Mouse (Mus musculus): Measurements from ENCODE around the gene Nt5dc1.
"Not testable (repeated sequence)": the region's sequence is repeated elsewhere in the genome, so short reads cannot be mapped to it uniquely, and the experiment has no call there.

The Nt5dc1 gene

GRCm38 (mm10) chr10:34418204-34418756, at the start of gene Nt5dc1:
Nt5dc1 (minus strand) TSS chr10:34418552.
- Histone ChIP-seq H3K4me3 (replicated peaks; ENCODE audit: low read length) (peak within 1 kb of the TSS; percentile 91), H3K27me3 (ENCODE audit: insufficient read depth, low read length) (no peaks in the 10 kb centered on the region), H3K36me3 (ENCODE audit: insufficient read depth, low read length) (no peaks in the 10 kb centered on the region), H3K9me3 (ENCODE audit: low read length) (no peaks in the 10 kb centered on the region), H3K4me1 (replicated peaks; ENCODE audit: low read depth, low read length) (peaks cover 38% of the 10 kb centered on the region)
- TF ChIP-seq CTCF (conservative IDR thresholded peaks at IDR 0.05; ENCODE audit: low read length) (no peak), POU5F1 (IDR thresholded peaks at IDR 0.05; ENCODE audit: borderline replicate concordance, low read length) (no peak), NANOG (IDR thresholded peaks at IDR 0.05; ENCODE audit: borderline replicate concordance, low read length) (no peak)

GRCm38 (mm10) chr10:34464321-34464720, 46.0 kb upstream of the Nt5dc1 start:
- Histone ChIP-seq H3K4me1 (replicated peaks; ENCODE audit: low read depth, low read length) (no peaks in the 10 kb centered on the region), H3K27me3 (ENCODE audit: insufficient read depth, low read length) (no peaks in the 10 kb centered on the region), H3K36me3 (ENCODE audit: insufficient read depth, low read length) (no peaks in the 10 kb centered on the region), H3K9me3 (ENCODE audit: low read length) (no peaks in the 10 kb centered on the region), H3K4me3 (replicated peaks; ENCODE audit: low read length) (no peak overlapping the region)
- no peak for TF ChIP-seq NANOG (IDR thresholded peaks at IDR 0.05; ENCODE audit: borderline replicate concordance, low read length)
- TF ChIP-seq POU5F1 (IDR thresholded peaks at IDR 0.05; ENCODE audit: borderline replicate concordance, low read length) = no peak
- no peak for TF ChIP-seq CTCF (conservative IDR thresholded peaks at IDR 0.05; ENCODE audit: low read length)

GRCm38 (mm10) chr10:34461451-34461850, 43.1 kb upstream of the Nt5dc1 start:
- H3K27me3 ChIP-seq (ENCODE audit: insufficient read depth, low read length) = no peaks in the 10 kb centered on the region
- H3K4me1 ChIP-seq (replicated peaks; ENCODE audit: low read depth, low read length) = no peaks in the 10 kb centered on the region
- no peak for TF ChIP-seq NANOG (IDR thresholded peaks at IDR 0.05; ENCODE audit: borderline replicate concordance, low read length)
- TF ChIP-seq POU5F1 (IDR thresholded peaks at IDR 0.05; ENCODE audit: borderline replicate concordance, low read length) = no peak
- no peak for TF ChIP-seq CTCF (conservative IDR thresholded peaks at IDR 0.05; ENCODE audit: low read length)
- H3K36me3 ChIP-seq (ENCODE audit: insufficient read depth, low read length) = no peaks in the 10 kb centered on the region
- H3K9me3 ChIP-seq (ENCODE audit: low read length) = no peaks in the 10 kb centered on the region
- H3K4me3 ChIP-seq (replicated peaks; ENCODE audit: low read length) = no peak overlapping the region

- Histone ChIP-seq H3K9me3 (ENCODE audit: low read length) (peaks cover 8% of the 10 kb centered on the region; the same call in 1 of the 2 replicates), H3K4me1 (replicated peaks; ENCODE audit: low read depth, low read length) (peaks cover 11% of the 10 kb centered on the region), H3K27me3 (ENCODE audit: insufficient read depth, low read length) (no peaks in the 10 kb centered on the region), H3K36me3 (ENCODE audit: insufficient read depth, low read length) (no peaks in the 10 kb centered on the region), H3K4me3 (replicated peaks; ENCODE audit: low read length) (no peak overlapping the region)
- TF ChIP-seq CTCF (conservative IDR thresholded peaks at IDR 0.05; ENCODE audit: low read length) = no peak
- no peak for TF ChIP-seq NANOG (IDR thresholded peaks at IDR 0.05; ENCODE audit: borderline replicate concordance, low read length)
- TF ChIP-seq POU5F1 (IDR thresholded peaks at IDR 0.05; ENCODE audit: borderline replicate concordance, low read length) = no peak
Observed at GRCm38 (mm10) chr10:34449469-34449868, 31.1 kb upstream of the Nt5dc1 start.

- H3K9me3 ChIP-seq (ENCODE audit: low read length) = peaks cover 11% of the 10 kb centered on the region
- not testable (repeated sequence) for H3K4me1 ChIP-seq (replicated peaks; ENCODE audit: low read depth, low read length); H3K36me3 ChIP-seq (ENCODE audit: insufficient read depth, low read length); H3K27me3 ChIP-seq (ENCODE audit: insufficient read depth, low read length)
- peak overlapping the region; percentile 54; the same call in 1 of the 2 replicates for H3K4me3 ChIP-seq (replicated peaks; ENCODE audit: low read length)
Observed at GRCm38 (mm10) chr10:34434191-34434590, 15.8 kb upstream of the Nt5dc1 start.

GRCm38 (mm10) chr10:34431783-34432182, 13.4 kb upstream of the Nt5dc1 start:
- peak; percentile 24 for TF ChIP-seq CTCF (conservative IDR thresholded peaks at IDR 0.05; ENCODE audit: low read length)
- TF ChIP-seq POU5F1 (IDR thresholded peaks at IDR 0.05; ENCODE audit: borderline replicate concordance, low read length) = no peak
- Histone ChIP-seq H3K9me3 (ENCODE audit: low read length) (peaks cover 11% of the 10 kb centered on the region), H3K27me3 (ENCODE audit: insufficient read depth, low read length) (no peaks in the 10 kb centered on the region), H3K36me3 (ENCODE audit: insufficient read depth, low read length) (no peaks in the 10 kb centered on the region), H3K4me1 (replicated peaks; ENCODE audit: low read depth, low read length) (no peaks in the 10 kb centered on the region), H3K4me3 (replicated peaks; ENCODE audit: low read length) (no peak overlapping the region)

- H3K27me3 ChIP-seq (ENCODE audit: insufficient read depth, low read length); H3K36me3 ChIP-seq (ENCODE audit: insufficient read depth, low read length); H3K9me3 ChIP-seq (ENCODE audit: low read length): not testable (repeated sequence)
- peaks cover 38% of the 10 kb centered on the region for H3K4me1 ChIP-seq (replicated peaks; ENCODE audit: low read depth, low read length)
- peak overlapping the region; percentile 91 for H3K4me3 ChIP-seq (replicated peaks; ENCODE audit: low read length)
Observed at GRCm38 (mm10) chr10:34418794-34419193, 442 bp upstream of the Nt5dc1 start.

GRCm38 (mm10) chr10:34399267-34399666, 19.1 kb downstream of the Nt5dc1 start:
- TF ChIP-seq NANOG (IDR thresholded peaks at IDR 0.05; ENCODE audit: borderline replicate concordance, low read length) (no peak), CTCF (conservative IDR thresholded peaks at IDR 0.05; ENCODE audit: low read length) (peak; percentile 35)
- H3K4me3 ChIP-seq (replicated peaks; ENCODE audit: low read length) = no peak overlapping the region
- no peaks in the 10 kb centered on the region for H3K27me3 ChIP-seq (ENCODE audit: insufficient read depth, low read length)

GRCm38 (mm10) chr10:34396959-34397358, 21.4 kb downstream of the Nt5dc1 start:
- Histone ChIP-seq H3K27me3 (ENCODE audit: insufficient read depth, low read length) (no peaks in the 10 kb centered on the region), H3K36me3 (ENCODE audit: insufficient read depth, low read length) (peaks cover 9% of the 10 kb centered on the region; the same call in 1 of the 2 replicates), H3K4me1 (replicated peaks; ENCODE audit: low read depth, low read length) (no peaks in the 10 kb centered on the region), H3K4me3 (replicated peaks; ENCODE audit: low read length) (no peak overlapping the region), H3K9me3 (ENCODE audit: low read length) (no peaks in the 10 kb centered on the region)
- TF ChIP-seq POU5F1 (IDR thresholded peaks at IDR 0.05; ENCODE audit: borderline replicate concordance, low read length) (no peak), CTCF (conservative IDR thresholded peaks at IDR 0.05; ENCODE audit: low read length) (no peak), NANOG (IDR thresholded peaks at IDR 0.05; ENCODE audit: borderline replicate concordance, low read length) (no peak)

More at GRCm38 (mm10) chr10:34399267-34399666, 19.1 kb downstream of the Nt5dc1 start:
- Histone ChIP-seq H3K4me1 (replicated peaks; ENCODE audit: low read depth, low read length) (no peaks in the 10 kb centered on the region), H3K36me3 (ENCODE audit: insufficient read depth, low read length) (peaks cover 22% of the 10 kb centered on the region), H3K9me3 (ENCODE audit: low read length) (no peaks in the 10 kb centered on the region)
